Mouse (Mus musculus): ENCODE results near the gene Snx19.

The Snx19 gene

DNA sequence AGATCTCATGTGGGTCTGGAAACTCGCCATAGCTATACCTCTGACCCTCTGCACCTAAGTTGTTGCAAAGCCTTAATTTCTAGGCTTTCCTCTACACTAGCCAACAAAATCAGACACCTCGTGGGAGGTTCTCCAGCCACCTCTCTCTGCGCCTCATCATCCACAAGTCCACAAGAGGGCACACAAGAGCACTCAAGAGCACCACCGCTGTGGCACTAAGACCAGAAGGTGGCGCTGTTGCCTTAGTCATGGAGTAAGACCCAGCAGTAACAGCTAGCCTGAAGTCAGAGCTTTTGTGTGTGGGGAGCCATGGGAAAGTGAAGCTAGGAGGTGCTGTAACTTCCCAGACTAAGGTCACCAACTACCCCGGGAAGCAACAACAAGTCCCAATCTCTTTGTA, 53.6 kb downstream of the Snx19 start:
- in situ Hi-C loops (cut with MboI, MseI) = loop anchor here (5.0 kb wide), 3 partner anchors 462 to 607 kb away; partner anchors contain the start of gene Adamts8 (in 2 of the 2)

DNA sequence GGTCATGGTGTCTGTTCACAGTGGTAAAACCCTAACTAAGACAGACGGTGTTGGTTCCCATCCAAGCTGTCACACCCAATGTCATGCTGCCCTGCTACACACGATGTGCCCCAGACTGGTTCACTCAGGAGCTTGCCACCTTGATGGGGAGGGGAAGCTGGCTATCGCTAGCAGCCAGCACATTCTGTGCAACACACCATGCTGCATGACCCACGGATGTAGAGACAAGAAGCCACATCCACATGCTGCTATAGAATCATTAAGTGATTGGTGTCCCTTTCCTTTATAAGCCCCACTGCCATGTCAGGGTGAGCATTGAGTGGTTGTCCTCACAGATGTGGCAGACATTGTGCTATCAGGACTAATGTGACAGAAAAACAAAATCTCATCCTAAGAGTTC, 55.2 kb downstream of the Snx19 start:
- in situ Hi-C loops (cut with MboI, MseI) = loop anchor here (5.0 kb wide), 3 partner anchors 460 to 605 kb away; partner anchors contain the start of gene Adamts8 (in 2 of the 2)

DNA sequence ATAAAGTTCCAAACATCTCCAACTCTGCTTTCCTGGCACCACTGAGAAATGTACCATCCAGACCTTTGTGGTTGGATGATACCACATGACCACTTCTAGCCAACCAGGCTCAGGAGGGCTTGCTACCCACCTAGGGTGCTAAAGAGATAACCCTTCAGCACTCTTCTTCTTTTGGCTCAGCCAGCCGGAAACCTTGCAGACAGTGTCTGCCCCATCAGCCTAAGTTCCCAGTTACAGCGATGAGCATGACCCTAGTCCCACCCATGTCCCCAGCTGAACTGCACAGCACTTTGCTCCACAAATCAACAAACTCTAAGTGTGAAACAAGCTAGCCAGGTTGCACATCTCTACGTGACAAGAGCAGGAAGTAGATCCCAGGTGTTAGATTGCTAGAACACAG, 57.3 kb downstream of the Snx19 start:
- in situ Hi-C loops (cut with MboI, MseI) = loop anchor here (5.0 kb wide), 3 partner anchors 458 to 603 kb away; partner anchors contain the start of gene Adamts8 (in 2 of the 2)

DNA sequence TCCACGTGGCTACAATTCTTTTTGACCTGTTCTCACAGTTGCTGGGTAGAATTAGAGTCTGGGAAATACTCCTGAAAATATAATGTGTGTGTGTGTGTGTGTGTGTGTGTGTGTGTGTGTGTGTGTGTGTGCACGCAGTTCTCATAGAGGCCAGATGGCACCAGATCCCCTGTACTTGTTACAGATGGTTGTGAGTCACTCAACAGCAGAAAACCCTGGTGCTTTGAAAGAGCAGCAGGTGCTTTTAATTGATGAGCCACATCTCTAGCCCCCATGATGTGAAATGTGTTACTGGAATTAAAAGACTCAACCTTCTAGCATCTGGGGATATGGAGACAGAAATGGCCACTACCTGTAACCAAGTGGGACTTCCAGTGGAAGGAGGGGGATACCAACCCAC, 58.3 kb downstream of the Snx19 start:
- in situ Hi-C loops (cut with MboI, MseI) = no loop called here

DNA sequence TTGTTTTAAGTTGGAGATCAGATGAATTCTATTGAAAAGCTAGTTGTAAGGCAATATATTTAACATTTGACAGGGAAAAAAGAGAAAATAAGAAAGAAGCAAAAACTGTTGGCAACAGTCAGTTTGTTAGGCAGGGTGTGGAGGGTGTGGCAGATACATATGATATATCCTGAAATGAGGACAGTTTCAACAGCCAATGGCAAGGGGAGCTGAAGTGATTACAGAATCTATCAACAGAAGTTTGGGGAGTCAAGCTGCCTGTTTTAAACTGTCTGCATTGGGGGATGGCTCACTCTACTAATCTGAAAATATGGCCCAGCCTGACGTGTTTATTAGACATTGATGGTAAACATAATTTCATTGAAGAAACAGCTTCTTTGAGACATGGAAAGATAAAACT, 61.5 kb downstream of the Snx19 start:
- in situ Hi-C loops (cut with MboI, MseI) = no loop called here

DNA sequence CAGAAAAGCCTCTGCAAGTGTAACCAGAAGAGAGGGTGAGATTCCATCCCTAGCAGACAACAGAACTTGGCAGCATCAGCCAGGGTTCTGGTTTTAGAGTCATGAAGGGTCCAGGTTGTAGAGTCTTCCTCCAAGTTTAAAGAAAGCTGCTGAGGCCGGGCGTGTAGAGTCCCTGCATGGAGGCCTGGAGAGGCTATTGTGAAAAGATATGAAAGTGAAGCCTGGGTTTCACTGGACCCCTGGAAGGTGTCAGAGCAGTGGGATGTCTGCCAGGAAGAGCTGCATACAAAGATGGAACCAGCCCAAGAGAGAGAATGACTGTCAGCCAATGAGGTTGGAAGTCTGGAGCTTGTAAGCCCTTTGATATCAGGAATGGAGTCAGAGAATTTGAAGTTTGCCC, 67.5 kb downstream of the Snx19 start:
- in situ Hi-C loops (cut with MboI, MseI) = loop anchor here in 1 of 2 experiments (10.0 kb wide), 1 partner anchor 430 kb away; the partner anchor contains the start of gene Adamts15

DNA sequence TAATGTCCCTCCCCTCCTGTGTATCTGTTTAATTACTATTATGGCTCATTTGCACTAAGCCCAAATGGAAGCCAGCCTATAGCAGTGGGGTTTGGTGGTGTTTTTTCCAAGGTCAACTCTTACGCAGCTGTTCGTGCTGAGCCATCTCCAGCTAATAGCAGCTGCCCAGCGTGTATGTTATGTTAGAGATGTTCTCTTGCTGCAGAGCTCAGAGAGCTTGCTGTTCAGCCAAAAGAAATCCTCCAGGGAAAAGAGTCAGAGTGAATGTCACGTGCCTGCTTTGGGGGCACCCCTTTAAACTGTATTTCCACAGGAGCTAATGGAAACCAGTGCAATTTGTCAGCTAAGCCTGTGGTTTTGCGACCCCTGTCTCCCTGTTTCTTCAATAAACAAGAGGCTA, 82.1 kb downstream of the Snx19 start:
- in situ Hi-C loops (cut with MboI, MseI) = no loop called here

DNA sequence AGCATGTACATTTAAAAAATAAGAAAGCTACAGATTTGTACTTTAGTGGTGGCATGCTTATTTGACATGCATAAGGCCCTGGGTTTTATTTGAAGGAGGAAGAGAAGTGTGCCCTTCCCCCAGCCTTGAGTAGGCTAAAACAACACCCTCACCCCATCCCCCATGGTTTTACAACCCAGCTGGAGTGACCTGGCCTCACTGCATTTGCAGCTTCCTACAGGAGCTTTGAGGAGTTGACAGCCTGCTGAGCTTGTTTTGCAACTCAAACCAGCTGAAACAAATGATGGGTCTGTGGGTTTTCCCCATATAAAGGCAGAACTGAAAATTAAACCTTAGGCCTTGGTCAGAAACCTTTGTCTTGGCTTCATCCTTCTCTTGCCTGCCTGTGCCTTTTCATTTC, 89.0 kb downstream of the Snx19 start:
- in situ Hi-C loops (cut with MboI, MseI) = no loop called here
